Mouse (Mus musculus) forebrain, embryonic 14.5 days (tissue): ENCODE data around the gene Zfp322a. TPM values are rescaled to one million over a fixed set of nuclear protein-coding genes. Genes with fewer than 3 reads are reported as not detected.
"Not testable (repeated sequence)": the region's sequence is repeated elsewhere in the genome, so short reads cannot be mapped to it uniquely, and the experiment has no call there.

ENCODE experiments used
- ATAC-seq: fragments of 200-750 bp; cut with Nextera tagmentation; 2 replicates; pipeline ENCODE4 v1.8.0; 2017; ENCODE audit warnings: mild to moderate bottlenecking, moderate library complexity
- DNase-seq: peaks from one replicate; pipeline ENCODE4 v3.0.0-alpha.2; 2015; ENCODE audit warnings: low spot score
- H3K27ac ChIP-seq: fragments of 300-500 bp; sonication (generic); 2 replicates; pipeline ENCODE4 v1.5.1; 2014; ENCODE audit warnings: low read depth, mild to moderate bottlenecking, control low read depth, low read length, moderate library complexity
- H3K27me3 ChIP-seq: fragments of 300-500 bp; sonication (generic); replicated peaks from 2 replicates; pipeline ENCODE4 v1.6.1; 2014; ENCODE audit warnings: low read length, control low read depth, mixed read lengths; ENCODE audit not compliant: control insufficient read depth, insufficient read depth
- H3K36me3 ChIP-seq: fragments of 300-500 bp; sonication (generic); 2 replicates; pipeline ENCODE4 v1.6.1; 2014; ENCODE audit warnings: low read length, control low read depth; ENCODE audit not compliant: control insufficient read depth, insufficient read depth
- H3K4me1 ChIP-seq: fragments of 300-500 bp; sonication (generic); 2 replicates; pipeline ENCODE4 v1.6.1; 2014; ENCODE audit warnings: antibody characterized with exemption, low read length, control low read depth; ENCODE audit not compliant: control insufficient read depth, insufficient read depth
- H3K4me2 ChIP-seq: fragments of 300-500 bp; sonication (generic); 2 replicates; pipeline ENCODE4 v1.6.1; 2014; ENCODE audit warnings: mild to moderate bottlenecking, control low read depth, low read length
- H3K4me3 ChIP-seq: fragments of 300-500 bp; sonication (generic); 2 replicates; pipeline ENCODE4 v1.5.1; 2014; ENCODE audit warnings: low read depth, low read length, control low read depth
- H3K9ac ChIP-seq: fragments of 300-500 bp; sonication (generic); 2 replicates; pipeline ENCODE4 v1.6.1; 2014; ENCODE audit warnings: mild to moderate bottlenecking, low read length, control low read depth, moderate library complexity
- H3K9me3 ChIP-seq: fragments of 300-500 bp; sonication (generic); replicated peaks from 2 replicates; pipeline ENCODE4 v1.6.1; 2016; ENCODE audit warnings: low read length, control low read depth, mixed read lengths; ENCODE audit not compliant: control insufficient read depth
- WGBS: fragments of 180-500 bp; shearing (Covaris S2); extraction: QIAGEN DNeasy Blood & Tissue Kit; methylation state at CpG from one replicate; pipeline ENCODE4 v1.1.7; 2014; 5-methylcytosine and 5-hydroxymethylcytosine counted together
- polyA plus RNA-seq: library from polyadenylated mRNA; unstranded; fragments of >200 nt; fragmentation: Nextera tagmentation; extraction: Ambion mirVana; gene quantifications from 2 replicates; pipeline ENCODE4 v1.2.1, GENCODE M21; 2014

Gene Zfp322a
- polyA plus RNA-seq, 1 experiment from 2014 or later: 49.6 TPM

GRCm38 (mm10) chr13:23369421-23369765 lies 385 bp upstream of the Zfp322a start:
- Histone ChIP-seq H3K27ac (peak overlapping the region; percentile 94), H3K9me3 (no peaks in the 10 kb centered on the region), H3K9ac (peak overlapping the region; percentile 86), H3K4me1 (peaks cover 18% of the 10 kb centered on the region), H3K4me3 (peak overlapping the region; percentile 79), H3K4me2 (peak overlapping the region; percentile 79), H3K27me3 (no peaks in the 10 kb centered on the region), H3K36me3 (peaks cover 12% of the 10 kb centered on the region)
- ATAC-seq (peak; percentile 59), DNase-seq (no peak)
- WGBS: 0% methylated on average over 10 of the region's 10 CpGs

GRCm38 (mm10) chr13:23361536-23361935 lies 7.5 kb downstream of the Zfp322a start:
- Histone ChIP-seq H3K27ac (no peak overlapping the region), H3K9me3 (no peaks in the 10 kb centered on the region), H3K4me3 (no peak overlapping the region), H3K9ac (no peak overlapping the region), H3K27me3 (no peaks in the 10 kb centered on the region), H3K36me3 (peaks cover 61% of the 10 kb centered on the region), H3K4me1 (peaks cover 2% of the 10 kb centered on the region; the same call in 1 of the 2 replicates), H3K4me2 (no peak overlapping the region)
- DNase-seq (no peak), ATAC-seq (no peak)
- 89% methylated on average over 4 of the region's 4 CpGs for WGBS

GRCm38 (mm10) chr13:23354541-23354940 lies 14.5 kb downstream of the Zfp322a start:
- not testable (repeated sequence) for H3K4me2 ChIP-seq, H3K9ac ChIP-seq, ATAC-seq, DNase-seq, H3K27me3 ChIP-seq, H3K4me1 ChIP-seq, H3K4me3 ChIP-seq, H3K9me3 ChIP-seq, H3K27ac ChIP-seq
- WGBS: 87% methylated on average over 5 of the region's 5 CpGs
- peaks cover 45% of the 10 kb centered on the region for H3K36me3 ChIP-seq

- DNase-seq (no peak), ATAC-seq (no peak)
- Histone ChIP-seq H3K4me2 (no peak overlapping the region), H3K36me3 (no peaks in the 10 kb centered on the region), H3K9me3 (no peaks in the 10 kb centered on the region), H3K27me3 (peaks cover 29% of the 10 kb centered on the region; the same call in 1 of the 2 replicates), H3K4me1 (peaks cover 7% of the 10 kb centered on the region), H3K27ac (no peak overlapping the region), H3K4me3 (no peak overlapping the region), H3K9ac (no peak overlapping the region)
- 7% methylated on average over 18 of the region's 18 CpGs for WGBS
Measured at GRCm38 (mm10) chr13:23317305-23317889, 51.6 kb downstream of the Zfp322a start.

- H3K9ac ChIP-seq: peak overlapping the region; percentile 52
- peak; percentile 56 for ATAC-seq
- 2% methylated on average over 42 of the region's 42 CpGs for WGBS
- H3K27me3 ChIP-seq: peaks cover 57% of the 10 kb centered on the region
- H3K36me3 ChIP-seq: no peaks in the 10 kb centered on the region
- H3K4me1 ChIP-seq: peaks cover 10% of the 10 kb centered on the region
- peak; percentile 67 for DNase-seq
- H3K4me2 ChIP-seq: peak overlapping the region; percentile 87
- no peaks in the 10 kb centered on the region for H3K9me3 ChIP-seq
- no peak overlapping the region for H3K27ac ChIP-seq
- H3K4me3 ChIP-seq: peak overlapping the region; percentile 43
Measured at GRCm38 (mm10) chr13:23312909-23313669, 55.9 kb downstream of the Zfp322a start.

- Histone ChIP-seq H3K27ac (no peak overlapping the region), H3K27me3 (peaks cover 57% of the 10 kb centered on the region), H3K4me2 (peak overlapping the region; percentile 67), H3K9me3 (no peaks in the 10 kb centered on the region), H3K9ac (peak overlapping the region; percentile 21; the same call in 1 of the 2 replicates), H3K4me1 (peaks cover 10% of the 10 kb centered on the region), H3K4me3 (peak overlapping the region; percentile 26), H3K36me3 (no peaks in the 10 kb centered on the region)
- no peak for ATAC-seq
- peak; percentile 13 for DNase-seq
- whole genome bisulfite sequencing: 1% methylated on average over 11 of the region's 11 CpGs
Measured at GRCm38 (mm10) chr13:23310036-23310435, 59.0 kb downstream of the Zfp322a start.

- Histone ChIP-seq H3K27ac (no peak overlapping the region), H3K36me3 (no peaks in the 10 kb centered on the region), H3K4me1 (peaks cover 10% of the 10 kb centered on the region), H3K4me2 (peak overlapping the region; percentile 67), H3K9ac (peak overlapping the region; percentile 21; the same call in 1 of the 2 replicates), H3K4me3 (peak overlapping the region; percentile 26), H3K27me3 (peaks cover 55% of the 10 kb centered on the region), H3K9me3 (no peaks in the 10 kb centered on the region)
- DNase-seq (peak; percentile 34), ATAC-seq (peak; percentile 19; the same call in 1 of the 2 replicates)
- WGBS: under 1% methylated on average over 28 of the region's 28 CpGs
Measured at GRCm38 (mm10) chr13:23309495-23310011, 59.5 kb downstream of the Zfp322a start.

GRCm38 (mm10) chr13:23308639-23309307 lies 60.2 kb downstream of the Zfp322a start:
- Histone ChIP-seq H3K27me3 (peaks cover 49% of the 10 kb centered on the region), H3K4me2 (peak overlapping the region; percentile 67), H3K4me1 (peaks cover 10% of the 10 kb centered on the region), H3K4me3 (peak overlapping the region; percentile 26)
- ATAC-seq, H3K9me3 ChIP-seq, H3K9ac ChIP-seq, H3K27ac ChIP-seq, H3K36me3 ChIP-seq: not testable (repeated sequence)
- peak; percentile 38 for DNase-seq
- WGBS: 4% methylated on average over 18 of the region's 18 CpGs
